Mouse (Mus musculus): ENCODE measurements around the gene Sar1a. TPM values are rescaled to one million over a fixed set of nuclear protein-coding genes. Genes with fewer than 3 reads are reported as not detected.

Sar1a gene
- polyA plus RNA-seq, 1 experiment from 2014 or later = 224 TPM

GRCm38 (mm10) chr10:61669896-61670295 is 10.2 kb upstream of the Sar1a start:
- no peaks in the 10 kb centered on the region for H3K9me3 ChIP-seq (ENCODE audit: control insufficient read depth, low read length)
- H3K27ac ChIP-seq (ENCODE audit: low read length) = no peak overlapping the region
- H3K27me3 ChIP-seq (replicated peaks; ENCODE audit: control insufficient read depth, insufficient read depth, low read length) = no peaks in the 10 kb centered on the region
- H3K9ac ChIP-seq (replicated peaks; ENCODE audit: low read depth, low read length) = no peak overlapping the region
- peaks cover 38% of the 10 kb centered on the region for H3K36me3 ChIP-seq (ENCODE audit: control insufficient read depth, insufficient read depth)
- no peak overlapping the region for H3K4me3 ChIP-seq (replicated peaks; ENCODE audit: low read length)
- ATAC-seq = no peak
- 0 out of 2 replicates have a peak, but pooled peaks cover 4% of the 10 kb centered on the region for H3K4me1 ChIP-seq (replicated peaks; ENCODE audit: control insufficient read depth, insufficient read depth, low read length)
- H3K4me2 ChIP-seq (ENCODE audit: low read length) = no peak overlapping the region

DNA sequence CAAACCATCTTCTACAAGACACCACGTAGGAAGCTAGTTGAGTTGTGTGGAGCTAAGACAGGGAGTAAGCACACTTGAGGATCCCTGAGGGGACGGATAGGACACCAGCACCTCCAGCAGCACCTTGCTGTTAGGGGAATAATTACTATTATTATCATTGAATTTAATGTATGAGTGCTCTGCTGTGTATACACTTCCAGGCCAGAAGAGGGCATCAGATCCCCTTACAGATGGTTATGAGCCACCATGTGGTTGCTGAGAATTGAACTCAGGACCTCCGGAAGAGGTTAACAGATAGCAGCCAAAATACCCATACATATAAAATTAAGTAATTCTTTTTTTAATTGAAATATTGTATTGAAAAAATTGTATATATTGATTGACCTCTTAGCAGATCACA is 9.3 kb upstream of the Sar1a start:
- Histone ChIP-seq H3K36me3 (ENCODE audit: control insufficient read depth, insufficient read depth) (peaks cover 41% of the 10 kb centered on the region), H3K4me3 (replicated peaks; ENCODE audit: low read length) (no peak overlapping the region), H3K4me1 (replicated peaks; ENCODE audit: control insufficient read depth, insufficient read depth, low read length) (0 out of 2 replicates have a peak, but pooled peaks cover 4% of the 10 kb centered on the region), H3K9ac (replicated peaks; ENCODE audit: low read depth, low read length) (no peak overlapping the region), H3K9me3 (ENCODE audit: control insufficient read depth, low read length) (no peaks in the 10 kb centered on the region), H3K27me3 (replicated peaks; ENCODE audit: control insufficient read depth, insufficient read depth, low read length) (no peaks in the 10 kb centered on the region), H3K4me2 (ENCODE audit: low read length) (no peak overlapping the region), H3K27ac (ENCODE audit: low read length) (no peak overlapping the region)
- no peak for ATAC-seq
- 98% methylated on average over 3 of the region's 3 CpGs for WGBS

GRCm38 (mm10) chr10:61675935-61676334 is 4.2 kb upstream of the Sar1a start:
- Histone ChIP-seq H3K4me2 (ENCODE audit: low read length) (no peak overlapping the region), H3K4me3 (replicated peaks; ENCODE audit: low read length) (no peak overlapping the region), H3K36me3 (ENCODE audit: control insufficient read depth, insufficient read depth) (peaks cover 10% of the 10 kb centered on the region; the same call in 1 of the 2 replicates), H3K9me3 (ENCODE audit: control insufficient read depth, low read length) (no peaks in the 10 kb centered on the region), H3K4me1 (replicated peaks; ENCODE audit: control insufficient read depth, insufficient read depth, low read length) (peaks cover 5% of the 10 kb centered on the region; the same call in 1 of the 2 replicates), H3K9ac (replicated peaks; ENCODE audit: low read depth, low read length) (no peak overlapping the region), H3K27ac (ENCODE audit: low read length) (no peak overlapping the region), H3K27me3 (replicated peaks; ENCODE audit: control insufficient read depth, insufficient read depth, low read length) (no peaks in the 10 kb centered on the region)
- WGBS = 83% methylated on average over 3 of the region's 3 CpGs
- no peak for ATAC-seq

- Histone ChIP-seq H3K27ac (ENCODE audit: low read length) (peak overlapping the region; percentile 64; the same call in 1 of the 2 replicates), H3K4me2 (ENCODE audit: low read length) (peak overlapping the region; percentile 66), H3K36me3 (ENCODE audit: control insufficient read depth, insufficient read depth) (peaks cover 4% of the 10 kb centered on the region; the same call in 1 of the 2 replicates), H3K9ac (replicated peaks; ENCODE audit: low read depth, low read length) (peak overlapping the region; percentile 82), H3K4me3 (replicated peaks; ENCODE audit: low read length) (peak overlapping the region; percentile 67), H3K27me3 (replicated peaks; ENCODE audit: control insufficient read depth, insufficient read depth, low read length) (no peaks in the 10 kb centered on the region), H3K9me3 (ENCODE audit: control insufficient read depth, low read length) (no peaks in the 10 kb centered on the region), H3K4me1 (replicated peaks; ENCODE audit: control insufficient read depth, insufficient read depth, low read length) (peaks cover 11% of the 10 kb centered on the region)
- ATAC-seq = peak; percentile 2
- 35% methylated on average over 9 of the region's 9 CpGs for WGBS
These were observed 554 bp upstream of the Sar1a start for GRCm38 (mm10) chr10:61679545-61679944.

DNA sequence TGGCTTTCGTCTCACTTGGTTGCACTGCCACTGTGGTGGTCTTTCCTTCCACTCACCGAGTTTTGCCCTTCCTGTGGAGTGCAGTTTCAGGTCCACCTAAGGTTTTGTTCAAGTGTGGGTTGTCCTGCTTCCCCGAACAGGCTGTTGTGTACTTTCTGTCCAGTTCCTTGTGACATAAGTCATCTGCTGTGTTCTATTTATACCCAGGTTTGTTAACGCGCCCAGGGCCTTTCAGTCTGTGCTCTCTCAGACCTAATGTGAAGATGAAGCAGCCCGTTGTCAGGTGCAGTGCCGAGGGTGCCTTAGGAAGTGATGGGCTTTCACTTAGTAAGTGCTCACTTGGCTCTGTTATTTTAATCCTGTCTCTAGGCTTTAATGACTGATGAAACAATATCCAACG is 9.3 kb downstream of the Sar1a start:
- Histone ChIP-seq H3K36me3 (ENCODE audit: control insufficient read depth, insufficient read depth) (peaks cover 37% of the 10 kb centered on the region), H3K27ac (ENCODE audit: low read length) (no peak overlapping the region), H3K9ac (replicated peaks; ENCODE audit: low read depth, low read length) (no peak overlapping the region), H3K9me3 (ENCODE audit: control insufficient read depth, low read length) (no peaks in the 10 kb centered on the region), H3K4me3 (replicated peaks; ENCODE audit: low read length) (no peak overlapping the region), H3K4me2 (ENCODE audit: low read length) (no peak overlapping the region), H3K4me1 (replicated peaks; ENCODE audit: control insufficient read depth, insufficient read depth, low read length) (no peaks in the 10 kb centered on the region), H3K27me3 (replicated peaks; ENCODE audit: control insufficient read depth, insufficient read depth, low read length) (no peaks in the 10 kb centered on the region)
- WGBS = 93% methylated on average over 8 of the region's 8 CpGs
- ATAC-seq = no peak

DNA sequence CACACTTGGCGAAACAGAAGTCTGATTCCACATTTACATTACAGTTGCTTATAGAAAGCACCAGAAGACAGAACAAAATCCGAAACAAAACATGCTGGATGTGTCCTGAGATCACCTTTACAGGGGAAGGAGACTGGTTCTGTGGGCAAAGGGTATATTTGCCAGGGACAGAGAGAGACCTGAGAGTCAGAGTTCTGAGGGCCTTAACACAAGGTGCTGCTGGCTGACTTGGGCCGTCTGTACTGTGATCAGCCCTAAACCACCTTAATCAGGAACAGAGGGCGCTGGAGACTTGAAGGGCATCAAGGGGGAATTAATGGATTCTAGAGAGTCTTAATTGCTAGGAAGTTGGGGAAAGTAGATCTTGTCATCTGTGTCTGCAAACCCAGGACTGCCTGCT is 13.5 kb downstream of the Sar1a start:
- peaks cover 25% of the 10 kb centered on the region for H3K36me3 ChIP-seq (ENCODE audit: control insufficient read depth, insufficient read depth)
- WGBS = 79% methylated on average over 4 of the region's 4 CpGs
- no peak for ATAC-seq

GRCm38 (mm10) chr10:61694870-61695670 is 15.0 kb downstream of the Sar1a start, which contains the start of gene Tysnd1:
TSS of gene Tysnd1 (plus strand) at chr10:61695514.
- peak; percentile 98 for ATAC-seq
- H3K4me3 ChIP-seq (replicated peaks; ENCODE audit: low read length) = peak within 1 kb of the TSS; percentile 88
- no peaks in the 10 kb centered on the region for H3K27me3 ChIP-seq (replicated peaks; ENCODE audit: control insufficient read depth, insufficient read depth, low read length)
- H3K27ac ChIP-seq (ENCODE audit: low read length) = peak within 1 kb of the TSS; percentile 62
- no peaks in the 10 kb centered on the region for H3K9me3 ChIP-seq (ENCODE audit: control insufficient read depth, low read length)
- peaks cover 17% of the 10 kb centered on the region for H3K4me1 ChIP-seq (replicated peaks; ENCODE audit: control insufficient read depth, insufficient read depth, low read length)
- H3K4me2 ChIP-seq (ENCODE audit: low read length) = peak within 1 kb of the TSS; percentile 99
- under 1% methylated on average over 42 of the region's 42 CpGs for WGBS
- H3K36me3 ChIP-seq (ENCODE audit: control insufficient read depth, insufficient read depth) = peaks cover 21% of the 10 kb centered on the region
- H3K9ac ChIP-seq (replicated peaks; ENCODE audit: low read depth, low read length) = peak within 1 kb of the TSS; percentile 82

More for the DNA sequence above, 13.5 kb downstream of the Sar1a start:
- no peak overlapping the region for H3K9ac ChIP-seq (replicated peaks; ENCODE audit: low read depth, low read length)
- no peaks in the 10 kb centered on the region for H3K9me3 ChIP-seq (ENCODE audit: control insufficient read depth, low read length)
- no peak overlapping the region for H3K4me3 ChIP-seq (replicated peaks; ENCODE audit: low read length)
- H3K4me2 ChIP-seq (ENCODE audit: low read length) = no peak overlapping the region
- no peaks in the 10 kb centered on the region for H3K27me3 ChIP-seq (replicated peaks; ENCODE audit: control insufficient read depth, insufficient read depth, low read length)
- peaks cover 17% of the 10 kb centered on the region for H3K4me1 ChIP-seq (replicated peaks; ENCODE audit: control insufficient read depth, insufficient read depth, low read length)
- no peak overlapping the region for H3K27ac ChIP-seq (ENCODE audit: low read length)

DNA sequence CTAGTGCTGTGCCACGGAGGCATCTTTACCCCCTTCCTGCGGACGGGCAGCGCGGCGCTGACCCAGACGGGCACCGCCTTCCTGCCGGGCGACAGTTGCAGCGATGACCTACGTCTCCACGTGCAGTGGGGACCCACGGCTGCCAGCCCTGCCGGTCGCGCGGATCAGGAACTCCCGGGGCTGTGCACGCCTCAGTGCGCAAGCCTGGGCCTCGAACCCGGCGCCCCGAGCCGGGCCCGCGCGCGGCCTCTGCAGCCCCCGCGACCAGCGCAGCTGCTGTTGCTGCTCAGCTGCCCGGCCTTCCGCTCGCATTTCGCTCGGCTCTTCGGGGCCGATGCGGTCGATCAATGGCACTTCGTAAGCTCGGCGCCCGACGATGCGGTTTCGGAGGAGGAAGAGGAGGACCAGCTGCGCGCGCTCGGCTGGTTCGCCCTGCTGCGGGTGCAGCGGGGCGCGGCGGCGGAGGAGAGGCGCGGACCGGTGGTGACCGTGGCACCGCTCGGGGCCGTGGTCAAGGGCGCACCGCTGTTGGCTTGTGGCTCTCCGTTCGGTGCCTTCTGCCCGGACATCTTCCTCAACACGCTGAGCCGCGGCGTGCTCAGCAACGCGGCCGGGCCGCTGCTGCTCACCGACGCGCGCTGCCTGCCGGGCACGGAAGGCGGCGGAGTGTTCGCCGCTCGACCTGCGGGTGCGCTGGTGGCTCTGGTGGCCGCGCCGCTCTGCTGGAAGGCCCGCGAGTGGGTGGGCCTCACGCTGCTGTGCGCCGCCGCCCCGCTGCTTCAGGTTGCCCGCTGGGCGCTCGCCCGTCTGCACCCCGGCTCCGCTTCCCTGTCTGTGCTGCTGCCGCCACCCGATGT is 15.8 kb downstream of the Sar1a start:
- Histone ChIP-seq H3K4me2 (ENCODE audit: low read length) (peak overlapping the region; percentile 99), H3K4me3 (replicated peaks; ENCODE audit: low read length) (peak overlapping the region; percentile 88), H3K4me1 (replicated peaks; ENCODE audit: control insufficient read depth, insufficient read depth, low read length) (peaks cover 17% of the 10 kb centered on the region), H3K27ac (ENCODE audit: low read length) (peak overlapping the region; percentile 62), H3K27me3 (replicated peaks; ENCODE audit: control insufficient read depth, insufficient read depth, low read length) (no peaks in the 10 kb centered on the region), H3K9ac (replicated peaks; ENCODE audit: low read depth, low read length) (peak overlapping the region; percentile 82), H3K36me3 (ENCODE audit: control insufficient read depth, insufficient read depth) (peaks cover 20% of the 10 kb centered on the region), H3K9me3 (ENCODE audit: control insufficient read depth, low read length) (no peaks in the 10 kb centered on the region)
- ATAC-seq = peak; percentile 2; the same call in 1 of the 2 replicates
- WGBS = 0% methylated on average over 94 of the region's 111 CpGs

- Histone ChIP-seq H3K27ac (ENCODE audit: low read length) (no peak overlapping the region), H3K9ac (replicated peaks; ENCODE audit: low read depth, low read length) (peak overlapping the region; percentile 82), H3K4me1 (replicated peaks; ENCODE audit: control insufficient read depth, insufficient read depth, low read length) (peaks cover 17% of the 10 kb centered on the region), H3K27me3 (replicated peaks; ENCODE audit: control insufficient read depth, insufficient read depth, low read length) (no peaks in the 10 kb centered on the region), H3K4me3 (replicated peaks; ENCODE audit: low read length) (peak overlapping the region; percentile 88), H3K9me3 (ENCODE audit: control insufficient read depth, low read length) (no peaks in the 10 kb centered on the region), H3K36me3 (ENCODE audit: control insufficient read depth, insufficient read depth) (peaks cover 14% of the 10 kb centered on the region), H3K4me2 (ENCODE audit: low read length) (peak overlapping the region; percentile 99)
- WGBS = 20% methylated on average over 14 of the region's 19 CpGs
- no peak for ATAC-seq
These were observed 16.4 kb downstream of the Sar1a start for GRCm38 (mm10) chr10:61696560-61696823.
